Mouse (Mus musculus): ENCODE measurements at regions not wholly inside any gene's neighbourhood (a gene's known extent, or its start where the extent isn't known, plus 50 kb on each side); places are given as distances from the start of the nearest gene placed in this dataset.

- Histone ChIP-seq H3K9ac (ENCODE audit: control insufficient read depth, low read depth, low read length, poor library complexity, severe bottlenecking) (no peak overlapping the region), H3K36me3 (ENCODE audit: control insufficient read depth in 1 of 2, insufficient read depth in 2 of 2, low read length in 2 of 2) (peaks cover 0 to 15% of the 10 kb centered on the region in 2 experiments; a peak in 2 of 4 replicates), H3K27ac (ENCODE audit: control insufficient read depth, low read depth, low read length) (no peak overlapping the region), H3K4me1 (ENCODE audit: control insufficient read depth in 1 of 2, insufficient read depth in 2 of 2, low read length in 2 of 2) (peaks cover 0 to 17% of the 10 kb centered on the region in 2 experiments; a peak in 2 of 4 replicates), H3K79me2 (ENCODE audit: control insufficient read depth, insufficient read depth, low read length, poor library complexity) (no peaks in the 10 kb centered on the region), H3K9me3 (replicated peaks; ENCODE audit: insufficient read depth, low read length) (no peaks in the 10 kb centered on the region), H3K4me3 (ENCODE audit: control insufficient read depth in 1 of 2, insufficient read depth in 1 of 2, low read depth in 2 of 2, low read length in 2 of 2) (no peak overlapping the region), H3K27me3 (ENCODE audit: control insufficient read depth in 1 of 2, insufficient read depth in 2 of 2, low read length in 2 of 2) (no peaks in the 10 kb centered on the region)
- TF ChIP-seq POLR2AphosphoS2 (IDR thresholded peaks at IDR 0.05; ENCODE audit: low read length) (no peak), CHD1 (IDR thresholded peaks at IDR 0.05; ENCODE audit: low read depth, low read length) (no peak), NELFE (IDR thresholded peaks at IDR 0.05; ENCODE audit: low read depth, low read length) (no peak), BHLHE40 (IDR thresholded peaks at IDR 0.05; ENCODE audit: borderline replicate concordance, low read depth, low read length) (no peak), MAX (IDR thresholded peaks at IDR 0.05; ENCODE audit: low read length) (no peak), MEF2A (IDR thresholded peaks at IDR 0.05; ENCODE audit: extremely low read depth, insufficient replicate concordance, low read depth, low read length, poor library complexity, severe bottlenecking) (no peak), HCFC1 (IDR thresholded peaks at IDR 0.05; ENCODE audit: low read depth, low read length) (no peak), KAT2A (conservative IDR thresholded peaks at IDR 0.05; ENCODE audit: low read depth, low read length) (no peak), POLR2A (IDR thresholded peaks at IDR 0.05; ENCODE audit: control insufficient read depth in 1 of 2, insufficient read depth in 1 of 2, low read depth in 1 of 2, low read length in 2 of 2, poor library complexity in 1 of 2) (no peak), ZC3H11A (IDR thresholded peaks at IDR 0.05; ENCODE audit: low read depth, low read length) (no peak), ETS1 (IDR thresholded peaks at IDR 0.05; ENCODE audit: low read depth, low read length) (peak; percentile 67; the same call in 1 of the 2 replicates), CHD2 (IDR thresholded peaks at IDR 0.05; ENCODE audit: low read length) (no peak), UBTF (IDR thresholded peaks at IDR 0.05; ENCODE audit: borderline replicate concordance, insufficient read depth, low read depth, low read length) (no peak), USF1 (IDR thresholded peaks at IDR 0.05; ENCODE audit: low read depth, low read length) (peak; percentile 42; the same call in 1 of the 2 replicates), GABPA (IDR thresholded peaks at IDR 0.05; ENCODE audit: low read depth, low read length) (no peak), MAFK (IDR thresholded peaks at IDR 0.05; ENCODE audit: borderline replicate concordance, low read depth, low read length) (no peak), RAD21 (IDR thresholded peaks at IDR 0.05; ENCODE audit: low read depth, low read length) (no peak), GATA1 (IDR thresholded peaks at IDR 0.05; ENCODE audit: low read depth, low read length) (peak; percentile 88), ZKSCAN1 (IDR thresholded peaks at IDR 0.05; ENCODE audit: low read depth, low read length) (no peak), MYB (IDR thresholded peaks at IDR 0.05; ENCODE audit: low read depth, low read length) (peak; percentile 42), TBP (IDR thresholded peaks at IDR 0.05; ENCODE audit: low read depth, low read length) (no peak), TCF12 (IDR thresholded peaks at IDR 0.05; ENCODE audit: low read depth, low read length) (peak; percentile 91), SIN3A (IDR thresholded peaks at IDR 0.05; ENCODE audit: low read length) (no peak), USF2 (IDR thresholded peaks at IDR 0.05; ENCODE audit: borderline replicate concordance in 1 of 2, insufficient read depth in 1 of 2, low read depth in 1 of 2, low read length in 2 of 2) (no peak), EP300 (IDR thresholded peaks at IDR 0.05; ENCODE audit: low read depth in 1 of 2, low read length in 2 of 2) (peak; percentile 78 to 85), NRF1 (IDR thresholded peaks at IDR 0.05; ENCODE audit: insufficient read depth, low read depth, low read length, poor library complexity, severe bottlenecking) (no peak), E2F4 (IDR thresholded peaks at IDR 0.05; ENCODE audit: borderline replicate concordance, low read depth, low read length) (no peak), JUND (IDR thresholded peaks at IDR 0.05; ENCODE audit: low read depth, low read length) (no peak), RCOR1 (IDR thresholded peaks at IDR 0.05; ENCODE audit: low read depth, low read length) (peak; percentile 81; the same call in 1 of the 2 replicates), TAL1 (IDR thresholded peaks at IDR 0.05; ENCODE audit: low read length) (no peak), MAZ (IDR thresholded peaks at IDR 0.05; ENCODE audit: low read depth, low read length) (no peak), ELF1 (IDR thresholded peaks at IDR 0.05; ENCODE audit: low read depth, low read length) (no peak), MYC (IDR thresholded peaks at IDR 0.05; ENCODE audit: low read depth, low read length) (no peak), MXI1 (IDR thresholded peaks at IDR 0.05; ENCODE audit: low read depth, low read length) (no peak), POLR2AphosphoS5 (IDR thresholded peaks at IDR 0.05; ENCODE audit: borderline replicate concordance, low read depth, low read length) (no peak), CTCF (IDR thresholded peaks at IDR 0.05 in 2 of 3, conservative IDR thresholded peaks at IDR 0.05 in 1 of 3; ENCODE audit: control insufficient read depth in 1 of 3, insufficient read depth in 1 of 3, low read depth in 2 of 3, low read length in 3 of 3, poor library complexity in 1 of 3, severe bottlenecking in 1 of 3) (no peak), ZNF384 (IDR thresholded peaks at IDR 0.05; ENCODE audit: low read depth, low read length) (no peak), ZMIZ1 (IDR thresholded peaks at IDR 0.05; ENCODE audit: low read depth, low read length) (no peak), SMC3 (IDR thresholded peaks at IDR 0.05; ENCODE audit: low read depth, low read length) (no peak)
- peak; percentile 45 for DNase-seq (ENCODE audit: low read depth, low spot score)
These were observed 93.1 kb downstream of the Trim52 start for GRCm38 (mm10) chr14:106199109-106199508.

Data from MEL (cell line).